Comparison of ENCODE assay signal across 8 mouse cellular contexts in the genomic region with DNA sequence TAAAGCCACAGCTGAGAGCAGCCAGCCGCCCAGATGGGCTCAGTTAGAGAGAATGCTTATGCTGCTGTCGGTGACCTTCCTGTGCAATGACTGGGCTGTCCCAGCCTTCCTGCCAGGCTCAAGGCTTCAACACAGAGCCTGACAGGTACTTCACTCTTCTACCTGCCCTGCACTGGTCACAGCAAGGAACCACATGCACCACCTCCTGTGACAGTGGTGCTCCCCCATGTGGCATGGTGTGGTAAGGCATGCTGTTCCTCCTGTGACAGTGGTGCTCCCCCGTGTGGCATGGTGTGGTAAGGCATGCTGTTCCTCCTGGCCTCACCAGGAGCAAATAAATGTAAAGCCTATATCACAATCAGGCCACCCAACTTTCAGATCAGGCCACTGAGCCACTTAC. TPM values are rescaled to one million over a fixed set of nuclear protein-coding genes. Genes with fewer than 3 reads are reported as not detected.
DNase-seq lines count a peak whose midpoint lies in the region; ATAC-seq and TF ChIP-seq lines count a peak whose summit lies in the region.

No protein-coding gene starts in this region.

- no peak overlapping the region for H3K4me2 ChIP-seq in kidney, embryonic 16.5 days (replicated peaks; ENCODE audit: low read depth, low read length)
- no peak overlapping the region for H3K4me2 ChIP-seq in liver, embryonic 11.5 days
- no peak overlapping the region for H3K4me2 ChIP-seq in neural tube, embryonic 13.5 days

- no peak for TF ChIP-seq POLR2A in testis, adult 2 months (IDR thresholded peaks at IDR 0.05; ENCODE audit: control insufficient read depth, low read depth, low read length)

- peak; percentile 90 for DNase-seq in 3T3-L1 (ENCODE audit: low read depth, low spot score)
- peak; percentile 89 for DNase-seq in R1 (ENCODE audit: low read depth, low spot score)
- DNase-seq in cerebellum, postnatal 14 days, result peak; percentile 87 to 95
- DNase-seq in gastrocnemius, postnatal 10 days, result peak; percentile 94
- DNase-seq in liver, embryonic 11.5 days (ENCODE audit: low spot score), result peak; percentile 83

- H3K27me3 ChIP-seq in kidney, embryonic 16.5 days (ENCODE audit: insufficient read depth, low read length), result no peaks in the 10 kb centered on the region
- no peaks in the 10 kb centered on the region; the same call in 1 of the 2 replicates for H3K27me3 ChIP-seq in liver, embryonic 11.5 days (replicated peaks; ENCODE audit: control insufficient read depth, insufficient read depth, low read length)
- no peaks in the 10 kb centered on the region for H3K27me3 ChIP-seq in neural tube, embryonic 13.5 days
- no peaks in the 10 kb centered on the region for H3K27me3 ChIP-seq in testis, adult 2 months (ENCODE audit: control insufficient read depth, insufficient read depth, low read length)

- H3K9ac ChIP-seq in kidney, embryonic 16.5 days (replicated peaks; ENCODE audit: low read length), result no peak overlapping the region
- H3K9ac ChIP-seq in liver, embryonic 11.5 days (ENCODE audit: low read depth, low read length), result no peak overlapping the region
- no peak overlapping the region for H3K9ac ChIP-seq in neural tube, embryonic 13.5 days

- H3K27ac ChIP-seq in kidney, embryonic 16.5 days (ENCODE audit: low read length), result no peak overlapping the region
- H3K27ac ChIP-seq in liver, embryonic 11.5 days (ENCODE audit: low read depth, low read length), result no peak overlapping the region
- no peak overlapping the region for H3K27ac ChIP-seq in neural tube, embryonic 13.5 days (replicated peaks)
- no peak overlapping the region for H3K27ac ChIP-seq in testis, adult 2 months (ENCODE audit: control insufficient read depth, insufficient read depth, low read depth, low read length)

- no peaks in the 10 kb centered on the region; the same call in 1 of the 2 replicates for H3K4me1 ChIP-seq in kidney, embryonic 16.5 days (ENCODE audit: insufficient read depth, low read length)
- no peaks in the 10 kb centered on the region for H3K4me1 ChIP-seq in liver, embryonic 11.5 days (replicated peaks; ENCODE audit: control insufficient read depth, insufficient read depth, low read length)
- H3K4me1 ChIP-seq in neural tube, embryonic 13.5 days (replicated peaks), result no peaks in the 10 kb centered on the region
- H3K4me1 ChIP-seq in testis, adult 2 months (ENCODE audit: control insufficient read depth, insufficient read depth, low read length), result no peaks in the 10 kb centered on the region

- WGBS in kidney, embryonic 16.5 days, result 49% methylated on average over 3 of the region's 3 CpGs
- 48% methylated on average over 3 of the region's 3 CpGs for WGBS in liver, embryonic 11.5 days
- 62% methylated on average over 3 of the region's 3 CpGs for WGBS in neural tube, embryonic 13.5 days

- H3K36me3 ChIP-seq in kidney, embryonic 16.5 days (ENCODE audit: insufficient read depth, low read length), result no peaks in the 10 kb centered on the region
- no peaks in the 10 kb centered on the region for H3K36me3 ChIP-seq in liver, embryonic 11.5 days (ENCODE audit: control insufficient read depth, insufficient read depth, low read length)
- H3K36me3 ChIP-seq in neural tube, embryonic 13.5 days, result no peaks in the 10 kb centered on the region
- no peaks in the 10 kb centered on the region for H3K36me3 ChIP-seq in testis, adult 2 months (ENCODE audit: control insufficient read depth, insufficient read depth, low read length)

- H3K9me3 ChIP-seq in kidney, embryonic 16.5 days (ENCODE audit: low read length), result no peaks in the 10 kb centered on the region
- no peaks in the 10 kb centered on the region for H3K9me3 ChIP-seq in liver, embryonic 11.5 days (ENCODE audit: control insufficient read depth, low read length)
- no peaks in the 10 kb centered on the region for H3K9me3 ChIP-seq in neural tube, embryonic 13.5 days

- H3K4me3 ChIP-seq in kidney, embryonic 16.5 days (ENCODE audit: low read length), result no peak overlapping the region
- H3K4me3 ChIP-seq in liver, embryonic 11.5 days (ENCODE audit: low read depth, low read length), result no peak overlapping the region
- no peak overlapping the region for H3K4me3 ChIP-seq in neural tube, embryonic 13.5 days
- no peak overlapping the region for H3K4me3 ChIP-seq in testis, adult 2 months (ENCODE audit: control insufficient read depth, low read depth, low read length)

- 0 out of 2 replicates have a peak, but pooled peaks have one; percentile 21 for ATAC-seq in kidney, embryonic 16.5 days (ENCODE audit: low FRiP score, low TSS enrichment)
- ATAC-seq in liver, embryonic 11.5 days (replicated peaks; ENCODE audit: low FRiP score), result 0 out of 2 replicates have a peak, but pooled peaks have one; percentile 22
- ATAC-seq in neural tube, embryonic 13.5 days (ENCODE audit: low read depth), result peak; percentile 56; the same call in 1 of the 2 replicates

- peak; percentile 100 for TF ChIP-seq CTCF in testis, adult 2 months (IDR thresholded peaks at IDR 0.05; ENCODE audit: control insufficient read depth, insufficient read depth, insufficient replicate concordance, low read depth, low read length)

RNA-seq across cellular contexts. Expression of a gene that starts 27.6 kb away (rescaled TPM):
- total RNA-seq in gastrocnemius, postnatal 10 days (2021), result under 1 TPM; 0.02 to 0.07 TPM
- 0.16 and 0.19 TPM in 2 replicates for polyA plus RNA-seq in kidney, embryonic 16.5 days (2015; fragmentation: Nextera tagmentation; extraction: Ambion mirVana)
- 0.09 and 0.11 TPM in 2 replicates for polyA plus RNA-seq in liver, embryonic 11.5 days (2014; fragmentation: Nextera tagmentation; extraction: Ambion mirVana)
- polyA plus RNA-seq in neural tube, embryonic 13.5 days (2015; fragmentation: Nextera tagmentation; extraction: Ambion mirVana), result 0.22 and 0.23 TPM in 2 replicates
- 34.0 and 35.8 TPM in 2 replicates for polyA plus RNA-seq in testis, adult 2 months (2012; rRNA removed)

Comparison
In these comparisons a context has a peak if more than half of its experiments do, and no peak if none do; other contexts are left out.
1. RNA of a gene that starts 27.6 kb away (polyA plus RNA-seq): 34.0 to 35.8 TPM in testis, adult 2 months; 0.22 to 0.23 TPM in neural tube, embryonic 13.5 days, 0.16 to 0.19 TPM in kidney, embryonic 16.5 days and 0.09 to 0.11 TPM in liver, embryonic 11.5 days; every median in the first group is over 10 times any median in the second.
2. Peak in every context shown above with its lines, with median percentiles within 50 percentile points of each other: DNase-seq and ATAC-seq.